Comparison of ENCODE assay signal across 26 mouse cellular contexts in the genomic region with DNA sequence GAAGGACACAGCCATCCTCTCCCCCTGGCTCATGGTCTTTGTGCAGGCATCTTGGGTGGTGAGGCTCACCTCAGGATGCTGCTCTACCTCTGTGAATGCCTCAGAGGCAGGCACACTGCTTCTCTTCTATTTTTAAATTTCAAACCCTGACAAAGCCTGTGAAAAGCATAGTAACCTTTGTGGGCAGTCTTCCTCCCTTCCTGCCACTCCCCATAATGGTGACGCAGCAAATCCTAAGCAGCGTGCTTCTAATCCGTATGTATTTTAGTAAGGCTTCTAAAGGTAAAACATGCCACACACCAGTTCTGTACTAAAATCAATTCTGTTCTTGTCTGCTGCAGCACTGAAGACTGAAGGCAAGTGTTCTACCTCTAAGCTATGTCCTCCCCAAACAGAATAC.
A peak's percentile ranks its signal among the peaks of the same experiment; 100 is the strongest.
DNase-seq lines count a peak whose midpoint lies in the region; ATAC-seq lines count a peak whose summit lies in the region.
"Had no signal": no experiment of that assay in that cellular context is flagged by ENCODE, and none has a peak within 500 bp of the region (broad histone marks: within the 10 kb centered on the region; RNA-seq: fewer than 3 reads in every experiment).

No protein-coding gene starts in this region.

- peaks cover 69% of the 10 kb centered on the region for H3K36me3 ChIP-seq in megakaryocyte, embryonic 14.5 days (replicated peaks; ENCODE audit: low read length)

- DNase-seq in heart, adult 18-20 months = no peak
- no peak for DNase-seq in cerebellum, postnatal 14 days
- DNase-seq: adrenal gland, adult 8-10 months; adrenal gland, postnatal 36 days; cerebellum, adult 11-12 months; cerebellum, adult 8-10 months; cerebellum, postnatal 10 days; forebrain, postnatal 0 days; gastrocnemius, adult 2 months; gastrocnemius, postnatal 14 days; heart, adult 2 months; heart, postnatal 14 days had no signal

- ATAC-seq in megakaryocyte, adult 5-6 weeks (ENCODE audit: poor library complexity, severe bottlenecking) = no peak
- ATAC-seq in common myeloid progenitor, adult 5-6 weeks (replicated peaks; ENCODE audit: low read depth, poor library complexity, severe bottlenecking) = peak; percentile 59; the same call in 1 of the 2 replicates
- peak; percentile 64 for ATAC-seq in megakaryocyte-erythroid progenitor cell, adult 5-6 weeks (replicated peaks; ENCODE audit: low FRiP score, low TSS enrichment, poor library complexity, severe bottlenecking)
- ATAC-seq: activated CD4-positive, CD25-positive, alpha-beta regulatory T cell, adult 4 months; forebrain, embryonic 14.5 days; forebrain, postnatal 0 days; hindbrain, embryonic 16.5 days; intestine, embryonic 15.5 days had no signal

- H3K27me3 ChIP-seq in megakaryocyte, embryonic 14.5 days (replicated peaks) = no peaks in the 10 kb centered on the region
- H3K27me3 ChIP-seq: embryonic facial prominence, embryonic 12.5 days; embryonic facial prominence, embryonic 15.5 days; heart, embryonic 13.5 days; hindbrain, embryonic 13.5 days; intestine, embryonic 15.5 days had no signal

- H3K4me1 ChIP-seq in megakaryocyte, embryonic 14.5 days = peaks cover 51% of the 10 kb centered on the region
- H3K4me1 ChIP-seq: embryonic facial prominence, embryonic 12.5 days; embryonic facial prominence, embryonic 15.5 days; hindbrain, embryonic 10.5 days; intestine, embryonic 15.5 days had no signal

- peak overlapping the region; percentile 35 for H3K4me3 ChIP-seq in megakaryocyte, embryonic 14.5 days (replicated peaks)
- H3K4me3 ChIP-seq: embryonic facial prominence, embryonic 12.5 days; embryonic facial prominence, embryonic 15.5 days; gastrocnemius, adult 2 months; heart, adult 2 months; heart, embryonic 10.5 days; heart, embryonic 13.5 days; hindbrain, embryonic 10.5 days; hindbrain, embryonic 13.5 days; intestine, embryonic 15.5 days had no signal

- no peaks in the 10 kb centered on the region for H3K9me3 ChIP-seq in megakaryocyte, embryonic 14.5 days
- H3K9me3 ChIP-seq: embryonic facial prominence, embryonic 12.5 days; embryonic facial prominence, embryonic 15.5 days; heart, embryonic 10.5 days; heart, embryonic 13.5 days; hindbrain, embryonic 10.5 days; hindbrain, embryonic 13.5 days; intestine, embryonic 15.5 days had no signal
